Mouse (Mus musculus) effector memory CD4-positive, alpha-beta T cell, adult 5 months (primary cell): ENCODE data around the gene Snx4. TPM values are rescaled to one million over a fixed set of nuclear protein-coding genes. Genes with fewer than 3 reads are reported as not detected.

ENCODE experiments used
- polyA plus RNA-seq: library from polyadenylated mRNA; unstranded; fragments of 100-300 nt; shearing (Covaris generic); gene quantifications from one replicate; pipeline ENCODE4 v1.2.1, GENCODE M21; 2017

The Snx4 gene
- polyA plus RNA-seq = 71.1 TPM

GRCm38 (mm10) chr16:33251194-33252051 lies at the start of gene Snx4:
Gene Snx4 (plus strand): TSS chr16:33251442.

Other genes with a start within 250 kb of the Snx4 start
- 1.4 TPM for gene Iqcg, start 195.2 kb upstream of the Snx4 start, polyA plus RNA-seq
- 658 TPM for gene Rpl35a, start 195.0 kb upstream of the Snx4 start, polyA plus RNA-seq
- gene Lmln, start 188.9 kb upstream of the Snx4 start, polyA plus RNA-seq = 1.3 TPM
- 21.9 TPM for gene Osbpl11, start 66.4 kb upstream of the Snx4 start, polyA plus RNA-seq
- 63.5 TPM for gene Zfp148, start 129.4 kb downstream of the Snx4 start, polyA plus RNA-seq